Mouse (Mus musculus): ENCODE results near the gene Sec14l2. TPM values are rescaled to one million over a fixed set of nuclear protein-coding genes. Genes with fewer than 3 reads are reported as not detected.
"Not testable (repeated sequence)": the region's sequence is repeated elsewhere in the genome, so short reads cannot be mapped to it uniquely, and the experiment has no call there.

Sec14l2 gene
- polyA plus RNA-seq, 1 experiment from 2014 or later, result 2.1 TPM

DNA sequence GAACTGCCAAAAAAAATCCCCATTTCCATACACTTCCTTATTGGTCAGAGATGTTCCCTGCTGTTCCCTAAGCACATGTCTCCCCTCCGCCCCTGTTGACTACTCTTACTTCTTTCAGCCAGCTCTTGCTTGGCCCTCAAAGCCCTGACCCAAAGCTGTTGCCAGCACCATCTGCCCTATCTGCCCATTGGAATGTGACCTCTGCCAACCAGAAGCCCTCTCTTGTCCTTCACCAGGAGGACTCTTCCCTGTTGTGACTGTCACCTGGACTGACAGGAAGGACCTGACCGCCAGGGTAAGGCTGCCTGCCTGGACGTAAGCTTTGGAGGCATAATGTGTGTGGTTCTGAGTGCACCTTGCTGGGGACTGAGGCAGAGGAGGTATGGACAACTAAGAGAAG, 1.5 kb downstream of the Sec14l2 start:
- no peaks in the 10 kb centered on the region; the same call in none of the 2 replicates for H3K9me3 ChIP-seq
- 77% methylated on average over 3 of the region's 3 CpGs for WGBS

DNA sequence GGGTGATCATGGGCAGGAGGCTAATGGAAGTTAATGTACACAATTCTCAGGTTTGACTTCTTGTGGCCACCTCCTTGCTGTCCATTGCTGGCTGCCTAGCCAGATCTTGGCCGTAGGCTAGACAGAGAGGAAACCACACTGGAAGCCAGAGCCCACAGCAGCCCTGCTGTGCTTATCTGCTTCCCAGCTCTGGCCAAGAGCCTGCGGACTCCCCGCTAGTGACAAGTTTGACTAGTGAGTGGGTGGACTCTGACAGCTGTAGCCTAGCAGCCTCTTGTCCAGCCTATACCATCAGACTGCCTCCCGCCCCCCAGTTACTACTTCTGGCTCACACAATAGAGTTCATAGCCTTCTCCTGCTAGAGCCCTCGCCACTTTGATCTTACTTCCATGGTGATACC, 3.6 kb downstream of the Sec14l2 start:
- 32% methylated on average over 5 of the region's 5 CpGs for WGBS

More for the DNA sequence above, 1.5 kb downstream of the Sec14l2 start:
- no peak overlapping the region for H3K27ac ChIP-seq
- DNase-seq (ENCODE audit: low spot score), result no peak
- H3K4me3 ChIP-seq, result no peak overlapping the region
- no peaks in the 10 kb centered on the region for H3K36me3 ChIP-seq
- H3K4me1 ChIP-seq, result peaks cover 34% of the 10 kb centered on the region
- peaks cover 51% of the 10 kb centered on the region for H3K27me3 ChIP-seq (ENCODE audit: insufficient read depth, poor library complexity, severe bottlenecking)

DNA sequence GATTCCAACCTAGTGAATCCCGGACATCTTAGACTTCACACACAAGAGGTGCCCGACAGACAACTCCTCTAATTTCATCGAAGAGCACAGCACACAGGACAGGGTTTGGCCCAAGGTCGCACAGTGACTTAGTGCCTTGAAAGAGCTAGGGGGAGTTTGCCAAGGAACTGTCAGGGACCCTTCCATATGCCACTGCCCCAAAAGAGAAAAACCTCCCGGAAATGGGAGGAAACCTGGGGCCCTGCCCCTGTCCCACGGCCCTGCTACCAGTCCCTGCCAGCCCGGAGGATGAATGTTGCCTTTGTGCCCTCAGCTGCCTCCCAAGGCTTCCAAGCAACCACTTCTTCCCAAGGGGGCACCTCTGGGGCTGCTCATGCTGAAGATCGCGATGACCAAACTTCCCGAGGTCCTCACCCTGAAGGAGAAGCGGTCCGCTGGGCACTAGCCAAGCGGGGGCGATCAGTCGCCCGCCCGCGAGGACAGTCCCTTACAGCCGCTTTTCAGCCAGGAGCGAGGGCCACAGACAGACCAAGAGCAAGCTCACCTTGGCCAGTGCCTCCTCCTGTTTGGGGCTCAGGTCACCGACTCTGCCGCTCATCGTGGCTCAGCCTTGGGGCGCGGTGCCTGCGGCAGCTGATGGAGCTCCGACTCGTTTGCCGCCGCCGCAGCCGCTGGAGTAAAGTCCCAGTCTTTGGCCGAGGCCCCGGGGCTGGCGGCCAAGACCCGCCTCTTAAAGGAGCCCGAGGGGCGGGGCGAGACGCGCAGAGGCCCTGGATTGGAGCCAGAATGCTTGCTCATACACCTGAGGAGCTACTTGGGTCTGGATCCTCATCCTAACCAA, 4.9 kb downstream of the Sec14l2 start:
- peak overlapping the region; percentile 69 for H3K27ac ChIP-seq
- no peak for DNase-seq (ENCODE audit: low spot score)

More for the DNA sequence above, 3.6 kb downstream of the Sec14l2 start:
- Histone ChIP-seq H3K36me3 (no peaks in the 10 kb centered on the region), H3K9me3 (no peaks in the 10 kb centered on the region), H3K27ac (0 out of 2 replicates have a peak overlapping the region, but pooled peaks have one; percentile 3), H3K4me3 (no peak overlapping the region), H3K4me1 (peaks cover 34% of the 10 kb centered on the region), H3K27me3 (ENCODE audit: insufficient read depth, poor library complexity, severe bottlenecking) (peaks cover 59% of the 10 kb centered on the region)
- no peak for DNase-seq (ENCODE audit: low spot score)

DNA sequence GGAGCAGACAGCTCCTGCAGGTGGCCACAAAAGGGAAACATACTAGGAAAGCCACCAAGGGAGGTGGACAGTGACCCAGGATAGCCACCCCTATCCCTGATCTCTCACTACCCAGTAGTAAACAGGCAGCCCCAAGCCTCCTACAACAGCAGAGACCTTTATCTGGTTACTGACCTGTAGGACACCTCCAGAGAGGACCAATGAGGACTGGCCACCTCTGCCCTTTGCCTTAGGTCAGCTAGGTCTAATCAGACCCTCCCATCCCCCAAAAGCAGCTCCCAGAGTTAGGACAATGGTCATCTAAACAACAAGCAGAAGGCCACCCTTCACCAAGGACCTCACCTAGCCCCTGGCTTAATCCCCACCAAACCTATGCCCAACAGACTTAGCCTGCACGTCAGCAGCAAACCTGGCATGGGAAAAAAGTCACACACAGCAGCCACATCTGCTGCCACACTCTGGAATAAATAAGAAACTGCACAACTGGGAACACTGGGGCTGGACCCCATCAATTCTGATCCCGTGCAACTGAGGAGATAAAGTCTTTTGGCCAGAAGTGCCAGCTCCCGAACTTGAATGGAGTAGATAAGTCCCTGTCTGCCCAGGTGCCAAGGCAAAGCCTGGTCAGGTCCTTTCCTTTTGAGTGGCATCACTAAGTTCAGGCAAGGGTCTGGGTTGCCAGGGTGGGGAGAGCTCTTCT, 5.7 kb downstream of the Sec14l2 start:
- Histone ChIP-seq H3K36me3 (no peaks in the 10 kb centered on the region), H3K4me1 (peaks cover 34% of the 10 kb centered on the region), H3K27me3 (ENCODE audit: insufficient read depth, poor library complexity, severe bottlenecking) (peaks cover 59% of the 10 kb centered on the region), H3K27ac (no peak overlapping the region; the same call in 1 of the 2 replicates), H3K4me3 (peak overlapping the region; percentile 65), H3K9me3 (no peaks in the 10 kb centered on the region)
- WGBS, result 21% methylated on average over 3 of the region's 3 CpGs
- no peak for DNase-seq (ENCODE audit: low spot score)

More for the DNA sequence above, 4.9 kb downstream of the Sec14l2 start:
- Histone ChIP-seq H3K4me3 (peak overlapping the region; percentile 65), H3K36me3 (no peaks in the 10 kb centered on the region), H3K4me1 (peaks cover 34% of the 10 kb centered on the region), H3K9me3 (no peaks in the 10 kb centered on the region), H3K27me3 (ENCODE audit: insufficient read depth, poor library complexity, severe bottlenecking) (peaks cover 59% of the 10 kb centered on the region)
- 4% methylated on average over 41 of the region's 41 CpGs for WGBS

DNA sequence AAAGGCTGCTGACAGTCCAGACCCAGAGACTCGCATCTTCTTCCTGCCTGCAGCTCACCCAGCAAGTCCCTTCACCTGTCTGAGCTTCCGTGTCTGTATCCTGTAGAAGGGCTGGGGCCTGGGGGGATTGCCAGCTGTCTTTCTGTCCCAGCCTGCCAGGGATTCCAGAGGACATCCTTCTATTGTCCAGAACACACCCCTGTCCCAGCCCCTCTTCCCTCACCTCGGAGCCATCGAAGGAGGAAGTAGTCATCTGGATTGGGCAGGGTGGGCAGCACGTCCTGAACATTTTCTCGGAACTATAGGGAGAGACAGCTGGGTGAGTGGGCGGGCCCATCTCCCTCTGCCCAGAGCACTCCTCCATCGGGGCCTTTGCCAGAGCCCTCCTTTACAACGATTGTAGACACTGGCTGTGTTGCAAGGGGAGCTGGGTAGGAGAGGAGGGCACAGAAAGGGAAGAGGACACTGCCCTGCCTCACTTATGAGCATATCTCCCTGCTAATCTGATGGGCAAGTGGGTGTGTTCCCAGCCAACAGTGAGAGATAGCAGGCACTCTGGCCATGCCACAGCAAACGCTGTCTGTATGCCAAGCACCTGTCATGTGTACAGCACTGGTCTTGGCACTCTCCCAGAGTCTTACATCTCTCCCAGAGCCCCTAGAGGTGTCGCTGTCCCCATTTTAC, 6.6 kb downstream of the Sec14l2 start:
- no peak for DNase-seq (ENCODE audit: low spot score)
- WGBS, result 57% methylated on average over 11 of the region's 11 CpGs
- no peaks in the 10 kb centered on the region for H3K36me3 ChIP-seq
- H3K27me3 ChIP-seq (ENCODE audit: insufficient read depth, poor library complexity, severe bottlenecking), result peaks cover 55% of the 10 kb centered on the region
- H3K4me3 ChIP-seq, result no peak overlapping the region
- H3K4me1 ChIP-seq, result peaks cover 31% of the 10 kb centered on the region
- no peak overlapping the region for H3K27ac ChIP-seq
- no peaks in the 10 kb centered on the region for H3K9me3 ChIP-seq

DNA sequence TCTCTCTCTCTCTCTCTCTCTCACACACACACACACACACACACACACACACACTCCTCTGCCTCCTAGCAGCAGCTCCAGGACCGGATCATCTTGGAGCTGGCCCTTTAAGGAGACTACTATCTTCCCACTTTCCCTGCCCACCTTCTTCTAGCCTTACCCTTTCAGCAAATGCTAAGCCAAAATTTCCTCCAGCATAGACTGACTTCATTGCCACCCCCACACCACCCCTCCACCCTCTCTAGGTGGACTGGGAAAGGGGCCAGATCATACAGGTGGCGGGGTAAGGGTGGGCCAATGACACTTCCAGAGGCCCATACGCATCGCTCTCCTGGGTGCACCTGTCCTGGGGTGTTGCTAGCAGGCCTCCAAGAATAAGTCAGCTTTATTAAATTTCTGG, 7.8 kb downstream of the Sec14l2 start:
- Histone ChIP-seq H3K4me3 (no peak overlapping the region), H3K4me1 (peaks cover 31% of the 10 kb centered on the region), H3K9me3 (no peaks in the 10 kb centered on the region), H3K27ac (no peak overlapping the region), H3K27me3 (ENCODE audit: insufficient read depth, poor library complexity, severe bottlenecking) (peaks cover 45% of the 10 kb centered on the region), H3K36me3 (no peaks in the 10 kb centered on the region)
- no peak for DNase-seq (ENCODE audit: low spot score)
- WGBS, result 87% methylated on average over 4 of the region's 4 CpGs

DNA sequence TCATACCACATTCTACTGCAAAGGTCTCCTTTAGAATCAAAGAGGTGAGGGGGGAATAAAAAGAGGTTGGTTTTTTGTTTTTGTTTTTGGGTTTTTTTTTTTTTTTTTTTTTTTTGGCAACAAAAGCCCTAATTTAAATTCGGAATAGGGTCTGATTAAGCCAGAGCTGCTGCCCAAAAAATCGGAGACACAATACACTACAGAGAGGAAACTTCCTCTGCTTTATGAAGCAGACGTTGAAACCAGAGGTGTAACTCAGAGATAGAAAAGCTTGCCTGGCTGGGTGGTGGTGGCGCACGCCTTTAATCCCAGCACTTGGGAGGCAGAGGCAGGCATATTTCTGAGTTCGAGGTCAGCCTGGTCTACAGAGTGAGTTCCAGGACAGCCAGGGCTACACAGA, 8.7 kb downstream of the Sec14l2 start:
- DNase-seq (ENCODE audit: low spot score); H3K9me3 ChIP-seq; H3K4me3 ChIP-seq; H3K27ac ChIP-seq; H3K36me3 ChIP-seq: not testable (repeated sequence)
- Histone ChIP-seq H3K27me3 (ENCODE audit: insufficient read depth, poor library complexity, severe bottlenecking) (peaks cover 36% of the 10 kb centered on the region), H3K4me1 (peaks cover 23% of the 10 kb centered on the region)
- 82% methylated on average over 6 of the region's 6 CpGs for WGBS

DNA sequence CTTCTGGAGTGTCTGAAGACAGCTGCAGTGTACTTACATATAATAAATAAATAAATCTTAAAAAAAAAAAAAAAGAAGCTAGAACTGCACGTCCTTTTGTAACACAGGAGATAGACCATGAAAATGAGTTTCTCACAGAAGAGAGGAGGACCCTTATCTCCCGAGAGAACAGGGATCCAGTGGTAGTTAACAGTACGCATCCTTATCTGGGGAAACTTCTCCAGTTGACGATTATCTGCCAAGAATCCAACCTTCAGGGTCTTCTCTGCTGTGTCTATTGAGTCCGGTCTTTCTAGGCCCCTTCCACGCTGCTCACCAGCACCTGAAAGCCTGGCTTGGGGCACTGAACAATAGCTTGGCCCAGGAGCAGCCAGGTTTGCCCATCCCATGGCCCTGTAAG, 9.2 kb downstream of the Sec14l2 start:
- H3K36me3 ChIP-seq, result no peaks in the 10 kb centered on the region
- H3K4me1 ChIP-seq, result peaks cover 17% of the 10 kb centered on the region
- H3K9me3 ChIP-seq, result no peaks in the 10 kb centered on the region
- H3K27ac ChIP-seq, result no peak overlapping the region
- no peak overlapping the region for H3K4me3 ChIP-seq
- H3K27me3 ChIP-seq (ENCODE audit: insufficient read depth, poor library complexity, severe bottlenecking), result peaks cover 30% of the 10 kb centered on the region
- DNase-seq (ENCODE audit: low spot score), result no peak
- 58% methylated on average over 6 of the region's 6 CpGs for WGBS

DNA sequence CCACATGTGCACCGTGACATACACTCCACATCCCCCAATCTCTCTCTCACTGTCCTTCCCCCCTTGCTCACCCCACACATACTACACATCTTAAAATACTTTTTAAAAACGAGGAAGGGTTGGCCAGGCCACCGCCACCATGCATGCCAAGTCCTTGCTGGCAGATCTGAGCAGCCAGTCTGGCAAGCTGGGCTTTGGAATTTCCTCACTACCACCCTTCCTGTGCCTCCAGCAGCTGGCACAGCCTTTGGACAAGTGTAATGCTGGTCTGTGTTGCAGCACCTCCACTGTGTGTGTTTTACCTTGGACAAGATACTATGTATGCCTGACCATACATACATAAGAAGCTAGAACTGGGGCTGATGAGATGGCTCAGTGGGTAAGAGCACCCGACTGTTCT, 9.7 kb downstream of the Sec14l2 start:
- no peaks in the 10 kb centered on the region for H3K9me3 ChIP-seq
- WGBS, result 84% methylated on average over 4 of the region's 4 CpGs
- H3K27ac ChIP-seq, result no peak overlapping the region
- peaks cover 27% of the 10 kb centered on the region for H3K27me3 ChIP-seq (ENCODE audit: insufficient read depth, poor library complexity, severe bottlenecking)
- H3K36me3 ChIP-seq, result no peaks in the 10 kb centered on the region
- H3K4me1 ChIP-seq, result peaks cover 13% of the 10 kb centered on the region
- H3K4me3 ChIP-seq, result no peak overlapping the region
- DNase-seq (ENCODE audit: low spot score), result no peak

DNA sequence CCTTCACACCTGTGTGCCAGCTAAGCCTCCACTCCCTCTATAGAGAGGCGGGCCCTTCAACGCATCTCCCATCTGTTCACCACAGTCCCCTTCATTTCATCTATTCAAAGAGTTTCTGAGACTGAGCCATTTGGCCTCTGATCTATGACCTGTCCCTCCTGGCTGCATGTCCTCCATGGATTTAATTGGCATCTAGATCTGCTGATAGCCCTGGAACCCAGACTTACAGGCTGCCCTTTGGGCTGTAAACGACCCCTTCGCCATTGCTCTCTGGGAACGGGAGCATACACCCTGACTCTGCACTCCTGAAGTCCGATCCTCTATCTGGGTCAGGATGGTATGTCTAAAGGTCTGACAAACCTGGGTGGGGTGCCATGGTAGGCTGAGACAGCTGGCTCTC, 10.4 kb downstream of the Sec14l2 start:
- Histone ChIP-seq H3K36me3 (no peaks in the 10 kb centered on the region), H3K4me3 (no peak overlapping the region), H3K4me1 (peaks cover 6% of the 10 kb centered on the region), H3K27ac (no peak overlapping the region), H3K27me3 (ENCODE audit: insufficient read depth, poor library complexity, severe bottlenecking) (peaks cover 20% of the 10 kb centered on the region), H3K9me3 (no peaks in the 10 kb centered on the region)
- 84% methylated on average over 6 of the region's 6 CpGs for WGBS
- no peak for DNase-seq (ENCODE audit: low spot score)

DNA sequence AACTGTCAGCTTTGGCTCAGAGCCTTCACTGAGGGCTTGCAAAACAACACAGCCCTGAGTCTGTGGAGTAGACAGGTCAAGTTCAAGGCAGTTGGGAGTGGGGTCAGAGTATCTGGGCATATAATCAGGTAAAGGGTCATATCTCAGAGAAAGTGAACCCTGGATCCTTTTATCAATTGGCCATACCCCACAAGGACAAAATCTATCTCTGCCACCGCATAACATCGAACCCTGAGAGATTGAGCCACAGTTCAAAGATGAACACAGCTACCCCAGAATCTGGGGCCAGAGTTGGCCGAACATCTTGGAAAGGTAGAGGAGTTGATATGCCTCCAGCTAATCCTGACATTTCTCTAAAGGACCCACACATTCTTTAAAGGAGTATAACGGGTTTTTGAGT, 11.2 kb downstream of the Sec14l2 start:
- WGBS, result 76% methylated on average over 4 of the region's 4 CpGs
- no peak overlapping the region for H3K4me3 ChIP-seq

DNA sequence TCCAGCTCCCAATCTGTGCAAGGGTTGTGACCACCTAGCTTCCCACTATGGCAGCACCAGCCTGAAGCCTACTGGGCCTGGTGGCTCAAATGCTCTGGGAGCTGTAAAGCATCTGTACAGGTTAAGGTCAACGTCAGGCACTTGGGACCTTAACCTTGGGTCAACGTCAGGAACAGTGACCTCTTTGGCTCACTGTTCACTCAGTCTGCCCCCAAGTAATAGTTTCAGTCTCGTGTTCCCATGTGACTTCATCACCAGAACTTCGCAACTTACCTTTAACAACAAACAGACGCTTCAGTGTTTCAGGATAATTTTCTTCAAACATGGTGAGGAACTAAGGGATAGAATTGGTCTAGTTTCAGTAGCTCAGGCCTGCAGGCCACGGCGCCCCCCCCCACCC, 14.5 kb downstream of the Sec14l2 start:
- Histone ChIP-seq H3K9me3 (no peaks in the 10 kb centered on the region), H3K27me3 (ENCODE audit: insufficient read depth, poor library complexity, severe bottlenecking) (no peaks in the 10 kb centered on the region), H3K4me1 (no peaks in the 10 kb centered on the region), H3K4me3 (no peak overlapping the region), H3K36me3 (0 out of 2 replicates have a peak, but pooled peaks cover 3% of the 10 kb centered on the region), H3K27ac (no peak overlapping the region)
- 79% methylated on average over 7 of the region's 7 CpGs for WGBS
- no peak for DNase-seq (ENCODE audit: low spot score)

More for the DNA sequence above, 11.2 kb downstream of the Sec14l2 start:
- Histone ChIP-seq H3K9me3 (no peaks in the 10 kb centered on the region), H3K27me3 (ENCODE audit: insufficient read depth, poor library complexity, severe bottlenecking) (peaks cover 12% of the 10 kb centered on the region), H3K27ac (no peak overlapping the region), H3K4me1 (no peaks in the 10 kb centered on the region), H3K36me3 (0 out of 2 replicates have a peak, but pooled peaks cover 2% of the 10 kb centered on the region)
- no peak for DNase-seq (ENCODE audit: low spot score)

DNA sequence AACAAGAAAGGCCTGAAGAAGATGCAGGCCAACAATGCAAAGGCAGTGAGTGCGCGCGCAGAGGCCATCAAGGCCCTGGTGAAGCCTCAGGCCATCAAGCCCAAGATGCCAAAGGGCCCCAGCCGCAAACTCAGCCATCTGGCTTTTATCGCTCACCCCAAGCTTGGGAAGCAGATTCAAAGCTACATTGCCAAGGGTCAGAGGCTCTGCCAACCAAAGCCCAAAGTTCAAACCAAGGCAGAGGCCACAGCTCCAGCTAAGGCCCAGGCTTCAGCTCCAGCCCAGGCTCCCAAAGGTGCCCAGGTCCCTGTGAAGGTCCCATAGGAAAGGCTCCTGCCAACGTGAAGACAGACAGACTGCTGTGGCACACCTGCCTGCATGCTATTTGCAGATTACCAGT, 15.3 kb downstream of the Sec14l2 start:
- WGBS, result 83% methylated on average over 6 of the region's 6 CpGs
- H3K4me1 ChIP-seq; H3K36me3 ChIP-seq; H3K27ac ChIP-seq; H3K4me3 ChIP-seq; DNase-seq (ENCODE audit: low spot score); H3K27me3 ChIP-seq (ENCODE audit: insufficient read depth, poor library complexity, severe bottlenecking); H3K9me3 ChIP-seq: not testable (repeated sequence)
